Mouse (Mus musculus) lung, adult 2 months (tissue): ENCODE results near the gene Zbtb4.

ENCODE experiments used
- CTCF ChIP-seq: fragments of 200-500 bp; IDR thresholded peaks from 2 replicates; pipeline ENCODE4 v1.5.1; 2011; ENCODE audit warnings: mild to moderate bottlenecking, low read length, control low read depth; ENCODE audit not compliant: insufficient read depth
- POLR2A ChIP-seq: fragments of 200-500 bp; IDR thresholded peaks from 2 replicates; pipeline ENCODE4 v1.6.1; 2011; ENCODE audit warnings: low read depth, mild to moderate bottlenecking, control low read depth, low read length, borderline replicate concordance; ENCODE audit errors: extremely low read depth

DNA sequence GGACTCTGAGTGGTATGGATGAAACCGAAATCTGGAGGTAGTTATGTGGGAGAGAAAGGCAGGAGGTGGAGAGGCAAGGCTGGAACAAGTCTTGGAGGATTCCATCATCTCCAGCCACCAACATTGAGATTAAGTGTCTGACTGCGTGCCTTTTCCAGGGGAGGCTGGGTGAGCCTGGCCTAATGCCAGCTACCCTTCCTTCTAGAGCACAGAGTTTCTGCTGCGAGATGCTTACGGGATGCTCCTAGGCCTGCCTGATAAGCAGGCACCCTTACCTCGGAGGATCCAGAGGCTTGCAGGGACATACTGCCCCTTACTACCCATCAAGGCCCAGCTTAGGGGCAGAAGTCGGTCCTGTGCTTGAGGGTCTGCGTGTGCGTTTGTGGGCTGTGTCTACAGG, 67.8 kb downstream of the Zbtb4 start:
- TF ChIP-seq CTCF, result no peak
- TF ChIP-seq POLR2A, result no peak
